Mouse (Mus musculus) embryonic facial prominence, embryonic 12.5 days (tissue): ENCODE measurements around the gene Tmem268. TPM values are rescaled to one million over a fixed set of nuclear protein-coding genes. Genes with fewer than 3 reads are reported as not detected.

Experiments used
- ATAC-seq: fragments of 200-750 bp; cut with Nextera tagmentation; 2 replicates; pipeline ENCODE4 v1.8.0; 2017; ENCODE audit not compliant: insufficient number of reproducible peaks, insufficient read depth, low FRiP score, low TSS enrichment
- H3K27ac ChIP-seq: fragments of 300-500 bp; sonication (generic); 2 replicates; pipeline ENCODE4 v1.5.1; 2016; ENCODE audit warnings: mild to moderate bottlenecking
- H3K27me3 ChIP-seq: fragments of 300-500 bp; sonication (generic); 2 replicates; pipeline ENCODE4 v1.6.1; 2016; ENCODE audit warnings: mild to moderate bottlenecking, moderate library complexity
- H3K36me3 ChIP-seq: fragments of 300-500 bp; sonication (generic); 2 replicates; pipeline ENCODE4 v1.6.1; 2016; ENCODE audit warnings: mild to moderate bottlenecking
- H3K4me1 ChIP-seq: fragments of 300-500 bp; sonication (generic); 2 replicates; pipeline ENCODE4 v1.6.1; 2016
- H3K4me2 ChIP-seq: fragments of 300-500 bp; sonication (generic); replicated peaks from 2 replicates; pipeline ENCODE4 v1.6.1; 2016; ENCODE audit warnings: mild to moderate bottlenecking, moderate library complexity
- H3K4me3 ChIP-seq: fragments of 300-500 bp; sonication (generic); 2 replicates; pipeline ENCODE4 v1.5.1; 2016; ENCODE audit warnings: mild to moderate bottlenecking
- H3K9ac ChIP-seq: fragments of 300-500 bp; sonication (generic); 2 replicates; pipeline ENCODE4 v1.6.1; 2016; ENCODE audit warnings: mild to moderate bottlenecking, moderate library complexity
- H3K9me3 ChIP-seq: fragments of 300-500 bp; sonication (generic); 2 replicates; pipeline ENCODE4 v1.6.1; 2016; ENCODE audit warnings: mild to moderate bottlenecking, moderate library complexity
- WGBS: fragments of 180-500 bp; shearing (Covaris S2); methylation state at CpG from one replicate; pipeline ENCODE4 v1.1.7; 2016; 5-methylcytosine and 5-hydroxymethylcytosine counted together
- polyA plus RNA-seq: library from polyadenylated mRNA; unstranded; fragments of >200 nt; fragmentation: Nextera tagmentation; extraction: Ambion mirVana; gene quantifications from 2 replicates; pipeline ENCODE4 v1.2.1, GENCODE M21; 2016

The Tmem268 gene
- polyA plus RNA-seq, 1 experiment from 2014 or later = 11.6 TPM

- Histone ChIP-seq H3K4me1 (no peaks in the 10 kb centered on the region), H3K27ac (no peak overlapping the region), H3K4me3 (no peak overlapping the region), H3K4me2 (no peak overlapping the region), H3K36me3 (no peaks in the 10 kb centered on the region), H3K9ac (no peak overlapping the region), H3K9me3 (no peaks in the 10 kb centered on the region), H3K27me3 (no peaks in the 10 kb centered on the region)
- no peak for ATAC-seq
- 93% methylated on average over 3 of the region's 3 CpGs for WGBS
These were observed 47.0 kb downstream of the Tmem268 start for GRCm38 (mm10) chr4:63605545-63605944.

- H3K9me3 ChIP-seq = no peaks in the 10 kb centered on the region
- no peak overlapping the region for H3K4me2 ChIP-seq
- no peak overlapping the region for H3K4me3 ChIP-seq
- no peaks in the 10 kb centered on the region for H3K27me3 ChIP-seq
- no peak overlapping the region for H3K9ac ChIP-seq
- H3K4me1 ChIP-seq = no peaks in the 10 kb centered on the region
- no peaks in the 10 kb centered on the region for H3K36me3 ChIP-seq
- no peak overlapping the region for H3K27ac ChIP-seq
- WGBS = 55% methylated on average over 1 of the region's 1 CpGs
- ATAC-seq = no peak
These were observed 47.4 kb downstream of the Tmem268 start for GRCm38 (mm10) chr4:63605968-63606367.

- Histone ChIP-seq H3K27ac (no peak overlapping the region), H3K36me3 (no peaks in the 10 kb centered on the region), H3K9me3 (no peaks in the 10 kb centered on the region), H3K4me1 (no peaks in the 10 kb centered on the region), H3K4me3 (no peak overlapping the region), H3K4me2 (no peak overlapping the region), H3K9ac (no peak overlapping the region), H3K27me3 (no peaks in the 10 kb centered on the region)
- 76% methylated on average over 7 of the region's 7 CpGs for WGBS
- ATAC-seq = no peak
These were observed 49.8 kb downstream of the Tmem268 start for GRCm38 (mm10) chr4:63608391-63608790.

GRCm38 (mm10) chr4:63621861-63622260 lies 63.3 kb downstream of the Tmem268 start:
- no peak overlapping the region for H3K4me2 ChIP-seq
- H3K9ac ChIP-seq = no peak overlapping the region
- H3K4me1 ChIP-seq = no peaks in the 10 kb centered on the region
- ATAC-seq = no peak
- H3K9me3 ChIP-seq = no peaks in the 10 kb centered on the region
- H3K4me3 ChIP-seq = no peak overlapping the region
- H3K36me3 ChIP-seq = no peaks in the 10 kb centered on the region
- H3K27ac ChIP-seq = no peak overlapping the region
- no peaks in the 10 kb centered on the region for H3K27me3 ChIP-seq
- 90% methylated on average over 2 of the region's 2 CpGs for WGBS

GRCm38 (mm10) chr4:63622378-63622835 lies 63.8 kb downstream of the Tmem268 start, which contains the start of gene Tex48:
Gene Tex48, minus strand, starts transcription at chr4:63622428.
- no peak for ATAC-seq
- H3K9ac ChIP-seq = no peak within 1 kb of the TSS
- no peaks in the 10 kb centered on the region for H3K36me3 ChIP-seq
- H3K4me2 ChIP-seq = no peak within 1 kb of the TSS
- 59% methylated on average over 5 of the region's 5 CpGs for WGBS
- no peaks in the 10 kb centered on the region for H3K9me3 ChIP-seq
- no peaks in the 10 kb centered on the region for H3K4me1 ChIP-seq
- H3K27ac ChIP-seq = no peak within 1 kb of the TSS
- H3K4me3 ChIP-seq = no peak within 1 kb of the TSS
- no peaks in the 10 kb centered on the region for H3K27me3 ChIP-seq

- ATAC-seq = no peak
- Histone ChIP-seq H3K9ac (no peak overlapping the region), H3K4me2 (no peak overlapping the region), H3K4me1 (no peaks in the 10 kb centered on the region), H3K27ac (no peak overlapping the region), H3K9me3 (no peaks in the 10 kb centered on the region), H3K36me3 (no peaks in the 10 kb centered on the region), H3K4me3 (no peak overlapping the region), H3K27me3 (no peaks in the 10 kb centered on the region)
- WGBS = 59% methylated on average over 3 of the region's 3 CpGs
These were observed 67.0 kb downstream of the Tmem268 start for GRCm38 (mm10) chr4:63625563-63626080.

GRCm38 (mm10) chr4:63627111-63627510 lies 68.5 kb downstream of the Tmem268 start:
- Histone ChIP-seq H3K36me3 (no peaks in the 10 kb centered on the region), H3K9me3 (no peaks in the 10 kb centered on the region), H3K27me3 (no peaks in the 10 kb centered on the region), H3K4me2 (no peak overlapping the region), H3K9ac (no peak overlapping the region), H3K27ac (no peak overlapping the region), H3K4me3 (no peak overlapping the region), H3K4me1 (no peaks in the 10 kb centered on the region)
- WGBS = 84% methylated on average over 8 of the region's 8 CpGs
- no peak for ATAC-seq

GRCm38 (mm10) chr4:63633181-63633580 lies 74.6 kb downstream of the Tmem268 start:
- no peak for ATAC-seq
- no peak overlapping the region for H3K27ac ChIP-seq
- no peak overlapping the region for H3K4me2 ChIP-seq
- WGBS = 89% methylated on average over 2 of the region's 2 CpGs
- H3K36me3 ChIP-seq = no peaks in the 10 kb centered on the region
- H3K9ac ChIP-seq = no peak overlapping the region
- no peaks in the 10 kb centered on the region for H3K9me3 ChIP-seq
- H3K27me3 ChIP-seq = no peaks in the 10 kb centered on the region
- no peaks in the 10 kb centered on the region for H3K4me1 ChIP-seq
- H3K4me3 ChIP-seq = no peak overlapping the region

Other genes with a start within 250 kb of the Tmem268 start
- gene Orm1, start 214.2 kb upstream of the Tmem268 start, polyA plus RNA-seq = not detected in 2 replicates
- not detected in 2 replicates for gene Orm3, start 202.6 kb upstream of the Tmem268 start, polyA plus RNA-seq
- not detected in 2 replicates for gene Orm2, start 196.3 kb upstream of the Tmem268 start, polyA plus RNA-seq
- 11.6 and 12.4 TPM in 2 replicates for gene Akna, start 155.4 kb upstream of the Tmem268 start, polyA plus RNA-seq
- 7.1 and 8.6 TPM in 2 replicates for gene Whrn, start 62.8 kb upstream of the Tmem268 start, polyA plus RNA-seq
- gene Atp6v1g1, start 14.0 kb upstream of the Tmem268 start, polyA plus RNA-seq = 302 TPM in 2 replicates
- not detected in 2 replicates for gene Gm11213, start 46.5 kb downstream of the Tmem268 start, polyA plus RNA-seq
- not detected in 2 replicates for gene Tex48, start 63.6 kb downstream of the Tmem268 start, polyA plus RNA-seq
- not detected in 2 replicates for gene Gm11214, start 104.6 kb downstream of the Tmem268 start, polyA plus RNA-seq
- gene Tnfsf15, start 186.3 kb downstream of the Tmem268 start, polyA plus RNA-seq = not detected in 2 replicates